Mouse (Mus musculus) embryonic facial prominence, embryonic 14.5 days (tissue): Measurements from ENCODE around the gene Arntl. TPM values are rescaled to one million over a fixed set of nuclear protein-coding genes. Genes with fewer than 3 reads are reported as not detected.
A peak's percentile ranks its signal among the peaks of the same experiment; 100 is the strongest.

ENCODE experiments used
- ATAC-seq: fragments of 200-750 bp; cut with Nextera tagmentation; 2 replicates; pipeline ENCODE4 v1.8.0; 2017; ENCODE audit warnings: low read depth, moderate number of reproducible peaks, moderate TSS enrichment
- DNase-seq: peaks from one replicate; pipeline ENCODE4 v3.0.0-alpha.2; 2015; ENCODE audit warnings: low spot score
- H3K27ac ChIP-seq: fragments of 300-500 bp; sonication (generic); replicated peaks from 2 replicates; pipeline ENCODE4 v1.5.1; 2014; ENCODE audit warnings: low read depth, mild to moderate bottlenecking, low read length, moderate library complexity
- H3K27me3 ChIP-seq: fragments of 300-500 bp; sonication (generic); replicated peaks from 2 replicates; pipeline ENCODE4 v1.6.1; 2014; ENCODE audit warnings: low read length; ENCODE audit not compliant: control insufficient read depth, insufficient read depth
- H3K36me3 ChIP-seq: fragments of 300-500 bp; sonication (generic); 2 replicates; pipeline ENCODE4 v1.6.1; 2014; ENCODE audit warnings: low read length, mixed read lengths; ENCODE audit not compliant: control insufficient read depth, insufficient read depth
- H3K4me1 ChIP-seq: fragments of 300-500 bp; sonication (generic); 2 replicates; pipeline ENCODE4 v1.6.1; 2014; ENCODE audit warnings: antibody characterized with exemption, low read length; ENCODE audit not compliant: control insufficient read depth, insufficient read depth
- H3K4me2 ChIP-seq: fragments of 300-500 bp; sonication (generic); 2 replicates; pipeline ENCODE4 v1.6.1; 2014; ENCODE audit warnings: low read depth, mild to moderate bottlenecking, low read length, moderate library complexity, mixed read lengths
- H3K4me3 ChIP-seq: fragments of 300-500 bp; sonication (generic); 2 replicates; pipeline ENCODE4 v1.5.1; 2014; ENCODE audit warnings: low read depth, mild to moderate bottlenecking, low read length
- H3K9ac ChIP-seq: fragments of 300-500 bp; sonication (generic); 2 replicates; pipeline ENCODE4 v1.6.1; 2014; ENCODE audit warnings: low read depth, mild to moderate bottlenecking, low read length, moderate library complexity, mixed read lengths
- H3K9me3 ChIP-seq: fragments of 300-500 bp; sonication (generic); 2 replicates; pipeline ENCODE4 v1.6.1; 2016; ENCODE audit warnings: low read length; ENCODE audit not compliant: control insufficient read depth
- WGBS: fragments of 180-500 bp; shearing (Covaris S2); extraction: QIAGEN DNeasy Blood & Tissue Kit; methylation state at CpG from one replicate; pipeline ENCODE4 v1.1.7; 2014; 5-methylcytosine and 5-hydroxymethylcytosine counted together
- polyA plus RNA-seq: library from polyadenylated mRNA; unstranded; fragments of >200 nt; fragmentation: Nextera tagmentation; extraction: Ambion mirVana; gene quantifications from 2 replicates; pipeline ENCODE4 v1.2.1, GENCODE M21; 2014

Arntl gene
- polyA plus RNA-seq, 1 experiment from 2014 or later = 9.6 TPM

DNA sequence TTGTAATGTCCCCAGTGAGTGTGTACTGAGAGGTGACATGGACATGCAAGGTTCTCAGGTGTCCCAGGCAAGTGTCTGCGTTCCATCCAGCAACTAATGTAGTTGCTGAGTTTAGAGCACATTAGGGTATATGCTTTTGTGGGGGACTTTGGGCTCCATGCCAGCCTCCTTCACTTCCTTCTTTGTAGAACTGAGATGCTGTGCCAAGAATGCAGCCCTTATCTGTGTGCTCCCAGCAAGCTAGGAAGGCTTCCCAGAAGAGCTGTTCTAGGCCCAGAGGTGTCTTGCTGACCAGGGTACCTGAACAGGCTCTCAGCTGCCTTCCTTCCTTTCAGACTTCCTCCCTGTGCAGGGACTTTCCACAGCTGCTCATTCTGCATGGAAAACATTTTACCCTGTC lies 33.2 kb downstream of the Arntl start:
- no peak for ATAC-seq
- no peak for DNase-seq
- 75% methylated on average over 1 of the region's 1 CpGs for WGBS
- H3K27ac ChIP-seq = no peak overlapping the region
- H3K9ac ChIP-seq = no peak overlapping the region
- peaks cover 14% of the 10 kb centered on the region; the same call in 1 of the 2 replicates for H3K4me1 ChIP-seq
- no peak overlapping the region for H3K4me3 ChIP-seq
- no peak overlapping the region for H3K4me2 ChIP-seq
- H3K36me3 ChIP-seq = no peaks in the 10 kb centered on the region
- no peaks in the 10 kb centered on the region for H3K9me3 ChIP-seq
- H3K27me3 ChIP-seq = no peaks in the 10 kb centered on the region

- H3K27me3 ChIP-seq = no peaks in the 10 kb centered on the region
- H3K9ac ChIP-seq = no peak overlapping the region
- no peak overlapping the region for H3K4me3 ChIP-seq
- no peaks in the 10 kb centered on the region for H3K36me3 ChIP-seq
- ATAC-seq (no peak), DNase-seq (peak; percentile 45)
- WGBS = 69% methylated on average over 12 of the region's 12 CpGs
- no peak overlapping the region for H3K27ac ChIP-seq
- no peaks in the 10 kb centered on the region for H3K9me3 ChIP-seq
- peaks cover 14% of the 10 kb centered on the region; the same call in 1 of the 2 replicates for H3K4me1 ChIP-seq
- no peak overlapping the region for H3K4me2 ChIP-seq
Measured at GRCm38 (mm10) chr7:113241901-113242661, 34.8 kb downstream of the Arntl start.

DNA sequence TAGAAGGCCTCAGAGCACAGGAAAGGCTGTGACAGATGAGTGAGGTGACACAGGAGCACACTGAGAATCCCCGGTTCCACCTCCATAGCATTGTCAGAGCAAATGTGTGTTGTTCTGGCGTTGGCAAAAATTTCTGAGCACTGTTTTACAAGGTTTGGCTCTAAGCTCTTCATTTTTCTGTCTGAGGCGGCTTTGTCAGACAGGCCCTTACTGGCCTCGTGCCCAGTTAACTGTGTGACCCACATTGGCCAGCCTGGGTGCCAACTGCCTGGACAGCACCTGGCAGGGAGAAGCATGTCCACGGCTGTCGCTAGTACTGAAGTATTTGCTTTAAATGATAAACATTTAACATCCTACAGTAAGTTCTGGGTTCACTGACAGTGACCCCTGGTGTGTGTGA lies 35.4 kb downstream of the Arntl start:
- no peak overlapping the region for H3K27ac ChIP-seq
- H3K9me3 ChIP-seq = no peaks in the 10 kb centered on the region
- ATAC-seq = no peak
- no peak overlapping the region for H3K4me2 ChIP-seq
- H3K27me3 ChIP-seq = no peaks in the 10 kb centered on the region
- H3K36me3 ChIP-seq = no peaks in the 10 kb centered on the region
- peaks cover 14% of the 10 kb centered on the region; the same call in 1 of the 2 replicates for H3K4me1 ChIP-seq
- WGBS = 67% methylated on average over 6 of the region's 6 CpGs
- H3K4me3 ChIP-seq = no peak overlapping the region
- no peak for DNase-seq
- no peak overlapping the region for H3K9ac ChIP-seq

GRCm38 (mm10) chr7:113245144-113245543 lies 37.9 kb downstream of the Arntl start:
- no peak for ATAC-seq
- no peak for DNase-seq
- 86% methylated on average over 5 of the region's 5 CpGs for WGBS
- H3K9me3 ChIP-seq = no peaks in the 10 kb centered on the region
- H3K9ac ChIP-seq = no peak overlapping the region
- H3K27ac ChIP-seq = no peak overlapping the region
- no peak overlapping the region for H3K4me2 ChIP-seq
- H3K4me1 ChIP-seq = peaks cover 26% of the 10 kb centered on the region
- no peaks in the 10 kb centered on the region for H3K27me3 ChIP-seq
- H3K4me3 ChIP-seq = no peak overlapping the region
- H3K36me3 ChIP-seq = no peaks in the 10 kb centered on the region

DNA sequence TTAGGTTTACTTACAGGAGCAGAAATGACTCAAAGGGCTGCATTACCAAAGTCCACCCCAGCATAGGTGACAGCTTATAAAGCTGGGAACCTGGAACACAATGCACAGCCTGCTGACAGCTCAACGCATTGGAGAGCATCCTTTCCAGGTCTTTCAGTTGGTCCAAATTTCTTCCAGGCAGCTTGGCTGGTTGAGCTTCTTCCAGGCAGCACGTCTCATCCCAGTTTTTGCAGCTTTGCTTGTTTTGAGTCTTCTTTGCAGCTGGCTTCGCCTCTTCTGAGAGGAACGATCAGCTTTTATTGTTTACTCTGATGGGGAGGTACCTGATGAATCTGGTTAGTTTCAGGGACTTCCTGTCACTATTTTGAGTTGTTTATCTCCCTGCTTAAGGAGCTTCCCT lies 39.2 kb downstream of the Arntl start:
- Histone ChIP-seq H3K4me1 (peaks cover 29% of the 10 kb centered on the region), H3K4me3 (no peak overlapping the region), H3K27me3 (no peaks in the 10 kb centered on the region), H3K27ac (no peak overlapping the region), H3K9me3 (no peaks in the 10 kb centered on the region), H3K4me2 (no peak overlapping the region), H3K9ac (no peak overlapping the region), H3K36me3 (no peaks in the 10 kb centered on the region)
- ATAC-seq (no peak), DNase-seq (no peak)
- 73% methylated on average over 4 of the region's 4 CpGs for WGBS

DNA sequence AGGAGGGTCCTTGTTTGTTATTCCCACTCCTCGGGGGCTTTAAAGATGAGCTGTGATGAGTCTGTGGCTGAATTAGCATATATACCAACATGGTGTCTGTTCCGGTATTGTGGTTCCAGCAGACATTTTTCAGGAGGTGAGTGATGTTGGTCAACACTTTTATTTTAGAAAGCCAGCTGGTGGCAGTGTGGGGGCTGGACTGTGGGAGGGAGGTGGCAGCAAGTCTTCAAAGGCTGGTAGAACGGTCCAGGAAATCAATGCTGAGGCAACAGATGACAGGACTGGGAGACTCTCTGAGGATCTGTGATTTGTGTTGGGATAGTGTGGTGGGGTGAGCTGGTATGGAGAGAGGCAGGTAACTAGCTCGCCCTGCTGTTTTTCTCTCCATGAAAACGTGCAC lies 39.9 kb downstream of the Arntl start:
- Histone ChIP-seq H3K27ac (no peak overlapping the region), H3K4me2 (no peak overlapping the region), H3K4me1 (peaks cover 23% of the 10 kb centered on the region), H3K36me3 (no peaks in the 10 kb centered on the region), H3K27me3 (no peaks in the 10 kb centered on the region), H3K9ac (no peak overlapping the region), H3K4me3 (no peak overlapping the region), H3K9me3 (no peaks in the 10 kb centered on the region)
- no peak for ATAC-seq
- 78% methylated on average over 5 of the region's 5 CpGs for WGBS
- no peak for DNase-seq

GRCm38 (mm10) chr7:113249134-113249825 lies 42.0 kb downstream of the Arntl start:
- WGBS = 53% methylated on average over 16 of the region's 16 CpGs
- Histone ChIP-seq H3K4me3 (no peak overlapping the region), H3K4me1 (peaks cover 17% of the 10 kb centered on the region), H3K9ac (no peak overlapping the region), H3K9me3 (no peaks in the 10 kb centered on the region), H3K27me3 (no peaks in the 10 kb centered on the region), H3K4me2 (no peak overlapping the region), H3K27ac (no peak overlapping the region; the same call in 1 of the 2 replicates), H3K36me3 (no peaks in the 10 kb centered on the region)
- DNase-seq = peak; percentile 88
- ATAC-seq = peak; percentile 69

- WGBS = 45% methylated on average over 3 of the region's 3 CpGs
- no peaks in the 10 kb centered on the region for H3K9me3 ChIP-seq
- peaks cover 17% of the 10 kb centered on the region for H3K4me1 ChIP-seq
- no peaks in the 10 kb centered on the region for H3K36me3 ChIP-seq
- no peak overlapping the region for H3K4me2 ChIP-seq
- ATAC-seq = peak; percentile 71; the same call in 1 of the 2 replicates
- no peaks in the 10 kb centered on the region for H3K27me3 ChIP-seq
- H3K4me3 ChIP-seq = no peak overlapping the region
- H3K9ac ChIP-seq = no peak overlapping the region
- peak overlapping the region; percentile 6 for H3K27ac ChIP-seq
- peak; percentile 53 for DNase-seq
Measured at GRCm38 (mm10) chr7:113250433-113250991, 43.2 kb downstream of the Arntl start.
